Mouse (Mus musculus): ENCODE results near the gene Cacna1c.

Cacna1c gene

DNA sequence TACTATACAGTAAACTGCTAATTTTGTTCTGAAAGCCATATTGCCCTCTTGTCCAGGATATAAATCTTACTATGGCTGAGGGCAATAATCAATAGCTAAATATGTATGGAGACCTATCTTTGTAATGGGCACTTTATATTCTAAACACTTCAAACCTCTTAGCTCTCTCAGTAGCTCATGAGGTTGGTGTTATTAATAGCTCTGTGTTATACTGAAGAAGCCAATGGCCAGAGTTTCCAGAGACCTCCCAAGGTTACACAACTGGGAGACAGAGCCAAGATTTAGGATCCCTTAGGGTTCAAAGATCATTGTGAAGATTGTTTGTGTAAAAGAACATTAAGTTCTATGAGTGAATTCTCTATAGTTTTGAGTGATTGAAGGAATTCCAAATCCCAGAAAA lies 30.5 kb downstream of the Cacna1c start:
- TF ChIP-seq NANOG (IDR thresholded peaks at IDR 0.05; ENCODE audit: borderline replicate concordance, low read length): no peak
- TF ChIP-seq POU5F1 (IDR thresholded peaks at IDR 0.05; ENCODE audit: borderline replicate concordance, low read length): no peak
- no peak for TF ChIP-seq CTCF (conservative IDR thresholded peaks at IDR 0.05; ENCODE audit: low read length)
- Histone ChIP-seq H3K9me3 (ENCODE audit: low read length) (peaks cover 12% of the 10 kb centered on the region), H3K27me3 (ENCODE audit: insufficient read depth, low read length) (no peaks in the 10 kb centered on the region), H3K36me3 (ENCODE audit: insufficient read depth, low read length) (no peaks in the 10 kb centered on the region), H3K4me3 (replicated peaks; ENCODE audit: low read length) (no peak overlapping the region), H3K4me1 (replicated peaks; ENCODE audit: low read depth, low read length) (no peaks in the 10 kb centered on the region)

GRCm38 (mm10) chr6:119145109-119145508 lies 51.1 kb downstream of the Cacna1c start:
- H3K4me3 ChIP-seq (replicated peaks; ENCODE audit: low read length): no peak overlapping the region
- H3K9me3 ChIP-seq (ENCODE audit: low read length): peaks cover 15% of the 10 kb centered on the region
- no peaks in the 10 kb centered on the region for H3K4me1 ChIP-seq (replicated peaks; ENCODE audit: low read depth, low read length)
- no peaks in the 10 kb centered on the region for H3K36me3 ChIP-seq (ENCODE audit: insufficient read depth, low read length)
- no peaks in the 10 kb centered on the region for H3K27me3 ChIP-seq (ENCODE audit: insufficient read depth, low read length)
- TF ChIP-seq CTCF (conservative IDR thresholded peaks at IDR 0.05; ENCODE audit: low read length) (no peak), NANOG (IDR thresholded peaks at IDR 0.05; ENCODE audit: borderline replicate concordance, low read length) (no peak), POU5F1 (IDR thresholded peaks at IDR 0.05; ENCODE audit: borderline replicate concordance, low read length) (no peak)

- TF ChIP-seq POU5F1 (IDR thresholded peaks at IDR 0.05; ENCODE audit: borderline replicate concordance, low read length) (no peak), NANOG (IDR thresholded peaks at IDR 0.05; ENCODE audit: borderline replicate concordance, low read length) (no peak), CTCF (conservative IDR thresholded peaks at IDR 0.05; ENCODE audit: low read length) (no peak)
- no peaks in the 10 kb centered on the region for H3K4me1 ChIP-seq (replicated peaks; ENCODE audit: low read depth, low read length)
- no peaks in the 10 kb centered on the region for H3K36me3 ChIP-seq (ENCODE audit: insufficient read depth, low read length)
- H3K27me3 ChIP-seq (ENCODE audit: insufficient read depth, low read length): no peaks in the 10 kb centered on the region
- H3K9me3 ChIP-seq (ENCODE audit: low read length): peaks cover 23% of the 10 kb centered on the region
- no peak overlapping the region for H3K4me3 ChIP-seq (replicated peaks; ENCODE audit: low read length)
Observed at GRCm38 (mm10) chr6:119139561-119139960, 56.7 kb downstream of the Cacna1c start.

DNA sequence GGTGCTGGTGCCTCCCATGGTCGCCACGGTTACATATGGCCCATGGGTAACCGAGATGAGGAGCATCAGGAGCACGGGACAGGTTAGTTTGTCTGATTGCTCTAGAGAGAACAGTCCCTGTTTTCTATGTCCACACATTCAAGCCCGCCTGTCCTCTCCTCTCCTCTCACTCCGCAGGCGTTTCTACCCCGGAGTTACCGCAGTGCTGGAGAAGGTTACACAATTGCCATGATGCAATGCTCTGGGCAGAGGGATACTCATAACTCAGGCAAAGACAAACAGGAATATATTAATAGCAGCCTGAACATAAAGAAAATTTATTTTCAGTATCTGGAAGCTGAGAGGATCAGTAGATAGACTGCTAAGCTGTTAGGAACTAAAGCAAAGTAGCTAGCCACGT lies 58.5 kb downstream of the Cacna1c start:
- no peak for TF ChIP-seq POU5F1 (IDR thresholded peaks at IDR 0.05; ENCODE audit: borderline replicate concordance, low read length)
- TF ChIP-seq NANOG (IDR thresholded peaks at IDR 0.05; ENCODE audit: borderline replicate concordance, low read length): no peak
- no peak for TF ChIP-seq CTCF (conservative IDR thresholded peaks at IDR 0.05; ENCODE audit: low read length)
- Histone ChIP-seq H3K4me1 (replicated peaks; ENCODE audit: low read depth, low read length) (no peaks in the 10 kb centered on the region), H3K9me3 (ENCODE audit: low read length) (peaks cover 23% of the 10 kb centered on the region), H3K27me3 (ENCODE audit: insufficient read depth, low read length) (no peaks in the 10 kb centered on the region), H3K36me3 (ENCODE audit: insufficient read depth, low read length) (no peaks in the 10 kb centered on the region), H3K4me3 (replicated peaks; ENCODE audit: low read length) (no peak overlapping the region)

DNA sequence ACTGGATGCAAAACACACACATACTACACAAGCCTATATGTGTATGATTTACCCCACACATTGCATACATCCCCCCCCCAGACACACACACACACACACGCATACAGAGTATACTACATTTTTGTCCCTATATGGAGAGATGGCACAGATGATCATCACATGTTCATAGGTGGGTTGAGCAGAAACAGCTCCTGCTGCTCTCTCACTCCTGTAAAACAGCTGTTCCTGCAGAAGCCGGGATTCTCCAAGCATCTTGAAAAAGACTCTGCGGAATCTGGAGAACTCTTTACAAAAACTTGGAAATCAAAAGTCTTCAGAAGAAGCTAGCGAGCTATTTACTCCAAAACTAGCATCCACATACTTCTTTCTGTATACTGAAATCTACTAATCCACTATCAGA lies 63.4 kb downstream of the Cacna1c start:
- Histone ChIP-seq H3K4me1 (replicated peaks; ENCODE audit: low read depth, low read length) (no peaks in the 10 kb centered on the region), H3K27me3 (ENCODE audit: insufficient read depth, low read length) (no peaks in the 10 kb centered on the region), H3K4me3 (replicated peaks; ENCODE audit: low read length) (no peak overlapping the region), H3K36me3 (ENCODE audit: insufficient read depth, low read length) (no peaks in the 10 kb centered on the region), H3K9me3 (ENCODE audit: low read length) (peaks cover 7% of the 10 kb centered on the region)
- no peak for TF ChIP-seq POU5F1 (IDR thresholded peaks at IDR 0.05; ENCODE audit: borderline replicate concordance, low read length)
- TF ChIP-seq CTCF (conservative IDR thresholded peaks at IDR 0.05; ENCODE audit: low read length): no peak
- TF ChIP-seq NANOG (IDR thresholded peaks at IDR 0.05; ENCODE audit: borderline replicate concordance, low read length): no peak

- Histone ChIP-seq H3K27me3 (ENCODE audit: insufficient read depth, low read length) (no peaks in the 10 kb centered on the region), H3K36me3 (ENCODE audit: insufficient read depth, low read length) (no peaks in the 10 kb centered on the region), H3K4me1 (replicated peaks; ENCODE audit: low read depth, low read length) (no peaks in the 10 kb centered on the region), H3K9me3 (ENCODE audit: low read length) (0 out of 2 replicates have a peak, but pooled peaks cover under 1% of the 10 kb centered on the region), H3K4me3 (replicated peaks; ENCODE audit: low read length) (no peak overlapping the region)
- TF ChIP-seq CTCF (conservative IDR thresholded peaks at IDR 0.05; ENCODE audit: low read length): no peak
- no peak for TF ChIP-seq POU5F1 (IDR thresholded peaks at IDR 0.05; ENCODE audit: borderline replicate concordance, low read length)
- no peak for TF ChIP-seq NANOG (IDR thresholded peaks at IDR 0.05; ENCODE audit: borderline replicate concordance, low read length)
Observed at GRCm38 (mm10) chr6:119132111-119132735, 64.0 kb downstream of the Cacna1c start.

- Histone ChIP-seq H3K9me3 (ENCODE audit: low read length) (peaks cover 7% of the 10 kb centered on the region; the same call in 1 of the 2 replicates), H3K4me1 (replicated peaks; ENCODE audit: low read depth, low read length) (no peaks in the 10 kb centered on the region), H3K4me3 (replicated peaks; ENCODE audit: low read length) (no peak overlapping the region), H3K36me3 (ENCODE audit: insufficient read depth, low read length) (no peaks in the 10 kb centered on the region), H3K27me3 (ENCODE audit: insufficient read depth, low read length) (no peaks in the 10 kb centered on the region)
- TF ChIP-seq POU5F1 (IDR thresholded peaks at IDR 0.05; ENCODE audit: borderline replicate concordance, low read length) (no peak), NANOG (IDR thresholded peaks at IDR 0.05; ENCODE audit: borderline replicate concordance, low read length) (no peak), CTCF (conservative IDR thresholded peaks at IDR 0.05; ENCODE audit: low read length) (peak; percentile 71)
Observed at GRCm38 (mm10) chr6:119129664-119130063, 66.6 kb downstream of the Cacna1c start.

DNA sequence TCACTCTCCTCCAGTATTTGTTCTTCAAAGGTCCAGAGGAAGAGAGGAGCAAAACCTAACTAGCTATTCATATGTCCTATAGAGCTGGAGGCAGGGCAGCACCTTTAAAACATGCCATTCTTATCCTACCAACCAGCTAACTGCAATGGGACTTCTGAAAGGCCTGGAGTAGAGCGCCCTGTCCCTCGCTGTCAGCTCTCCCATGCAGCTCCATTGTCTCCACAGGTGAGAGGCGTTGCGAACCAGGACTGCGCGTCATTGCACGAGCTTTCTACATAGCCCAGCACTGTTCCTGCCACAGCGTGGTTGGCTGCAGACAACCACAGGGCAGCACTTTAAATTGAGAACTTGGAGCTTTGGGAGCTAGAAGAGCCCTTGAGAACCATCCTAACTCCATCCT lies 67.7 kb downstream of the Cacna1c start:
- no peaks in the 10 kb centered on the region for H3K4me1 ChIP-seq (replicated peaks; ENCODE audit: low read depth, low read length)
- no peaks in the 10 kb centered on the region for H3K27me3 ChIP-seq (ENCODE audit: insufficient read depth, low read length)
- no peaks in the 10 kb centered on the region for H3K36me3 ChIP-seq (ENCODE audit: insufficient read depth, low read length)
- TF ChIP-seq CTCF (conservative IDR thresholded peaks at IDR 0.05; ENCODE audit: low read length) (no peak), POU5F1 (IDR thresholded peaks at IDR 0.05; ENCODE audit: borderline replicate concordance, low read length) (no peak), NANOG (IDR thresholded peaks at IDR 0.05; ENCODE audit: borderline replicate concordance, low read length) (no peak)
- H3K9me3 ChIP-seq (ENCODE audit: low read length): peaks cover 7% of the 10 kb centered on the region; the same call in 1 of the 2 replicates
- H3K4me3 ChIP-seq (replicated peaks; ENCODE audit: low read length): no peak overlapping the region

GRCm38 (mm10) chr6:119128076-119128475 lies 68.1 kb downstream of the Cacna1c start:
- no peaks in the 10 kb centered on the region for H3K27me3 ChIP-seq (ENCODE audit: insufficient read depth, low read length)
- TF ChIP-seq NANOG (IDR thresholded peaks at IDR 0.05; ENCODE audit: borderline replicate concordance, low read length) (no peak), CTCF (conservative IDR thresholded peaks at IDR 0.05; ENCODE audit: low read length) (no peak), POU5F1 (IDR thresholded peaks at IDR 0.05; ENCODE audit: borderline replicate concordance, low read length) (no peak)
- H3K4me1 ChIP-seq (replicated peaks; ENCODE audit: low read depth, low read length): no peaks in the 10 kb centered on the region

More at GRCm38 (mm10) chr6:119128076-119128475, 68.1 kb downstream of the Cacna1c start:
- Histone ChIP-seq H3K36me3 (ENCODE audit: insufficient read depth, low read length) (no peaks in the 10 kb centered on the region), H3K4me3 (replicated peaks; ENCODE audit: low read length) (no peak overlapping the region), H3K9me3 (ENCODE audit: low read length) (peaks cover 7% of the 10 kb centered on the region; the same call in 1 of the 2 replicates)
